Mouse (Mus musculus): ENCODE data around the gene Ncln. TPM values are rescaled to one million over a fixed set of nuclear protein-coding genes. Genes with fewer than 3 reads are reported as not detected.

Gene Ncln
- polyA plus RNA-seq, 1 experiment from 2014 or later, result 46.9 TPM

DNA sequence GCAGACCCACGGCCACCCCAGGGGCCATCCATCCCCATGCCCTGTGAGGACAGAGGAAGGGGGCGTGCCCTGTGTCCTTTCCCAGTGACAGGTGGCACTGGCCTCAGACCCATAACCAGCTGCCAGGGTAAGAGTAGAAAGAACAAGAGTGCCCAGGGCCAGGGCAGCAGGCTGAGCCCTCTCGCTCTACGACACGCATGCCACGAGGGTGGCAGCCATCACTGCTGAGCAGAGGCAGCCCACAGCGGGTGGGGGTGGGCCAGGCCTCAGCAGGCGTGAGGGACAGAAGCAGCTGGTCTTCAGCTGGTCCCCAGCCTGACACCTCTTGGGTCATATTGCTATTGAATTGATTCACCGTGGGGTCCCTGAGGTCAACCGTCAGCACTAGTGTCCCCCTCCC lies 9.7 kb downstream of the Ncln start:
- Histone ChIP-seq H3K9ac (ENCODE audit: low read depth, low read length) (no peak overlapping the region), H3K27ac (ENCODE audit: low read depth, low read length) (no peak overlapping the region), H3K27me3 (ENCODE audit: control insufficient read depth, insufficient read depth, low read length) (peaks cover 1% of the 10 kb centered on the region; the same call in 1 of the 2 replicates), H3K4me3 (ENCODE audit: low read depth, low read length) (no peak overlapping the region), H3K9me3 (ENCODE audit: control insufficient read depth, low read length) (no peaks in the 10 kb centered on the region), H3K4me1 (replicated peaks; ENCODE audit: control insufficient read depth, insufficient read depth, low read length) (no peaks in the 10 kb centered on the region; the same call in 1 of the 2 replicates), H3K4me2 (replicated peaks; ENCODE audit: low read depth, low read length) (no peak overlapping the region), H3K36me3 (ENCODE audit: control insufficient read depth, insufficient read depth, low read length) (peaks cover 14% of the 10 kb centered on the region)
- WGBS, result 75% methylated on average over 9 of the region's 10 CpGs
- ATAC-seq (ENCODE audit: low FRiP score) (no peak), DNase-seq (ENCODE audit: low spot score) (no peak)

DNA sequence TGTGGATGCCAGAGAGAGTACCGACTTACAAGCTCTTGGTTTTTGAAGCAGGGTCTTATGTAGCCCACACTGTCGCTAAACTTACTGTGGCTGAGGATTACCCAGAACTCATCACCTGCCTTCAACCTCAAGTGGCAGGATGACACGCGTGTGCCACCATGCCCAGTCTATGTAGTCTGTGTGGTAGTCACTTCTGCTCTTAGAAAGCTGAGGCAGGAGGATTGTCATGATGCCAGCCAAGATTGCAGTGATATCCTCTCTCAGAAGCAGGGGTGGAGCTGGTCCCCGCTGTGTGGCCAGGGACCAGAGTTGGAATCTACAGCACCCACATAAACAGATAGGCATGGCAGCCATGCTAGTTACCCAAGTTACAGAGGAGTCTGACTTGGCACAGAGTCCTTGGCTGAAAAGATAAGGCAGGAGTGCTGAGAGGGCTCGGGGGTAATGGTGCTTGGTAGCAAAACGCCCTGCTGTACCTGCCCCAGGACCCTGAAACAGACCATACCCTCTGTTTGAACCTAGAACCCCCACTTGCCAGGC lies 10.6 kb downstream of the Ncln start:
- Histone ChIP-seq H3K4me1 (replicated peaks; ENCODE audit: control insufficient read depth, insufficient read depth, low read length) (peaks cover under 1% of the 10 kb centered on the region), H3K27me3 (ENCODE audit: control insufficient read depth, insufficient read depth, low read length) (peaks cover 4% of the 10 kb centered on the region), H3K9ac (ENCODE audit: low read depth, low read length) (no peak overlapping the region), H3K36me3 (ENCODE audit: control insufficient read depth, insufficient read depth, low read length) (peaks cover 8% of the 10 kb centered on the region; the same call in 1 of the 2 replicates), H3K9me3 (ENCODE audit: control insufficient read depth, low read length) (no peaks in the 10 kb centered on the region), H3K4me2 (replicated peaks; ENCODE audit: low read depth, low read length) (no peak overlapping the region), H3K27ac (ENCODE audit: low read depth, low read length) (no peak overlapping the region), H3K4me3 (ENCODE audit: low read depth, low read length) (no peak overlapping the region)
- DNase-seq (ENCODE audit: low spot score) (no peak), ATAC-seq (ENCODE audit: low FRiP score) (no peak)
- 74% methylated on average over 7 of the region's 7 CpGs for WGBS

DNA sequence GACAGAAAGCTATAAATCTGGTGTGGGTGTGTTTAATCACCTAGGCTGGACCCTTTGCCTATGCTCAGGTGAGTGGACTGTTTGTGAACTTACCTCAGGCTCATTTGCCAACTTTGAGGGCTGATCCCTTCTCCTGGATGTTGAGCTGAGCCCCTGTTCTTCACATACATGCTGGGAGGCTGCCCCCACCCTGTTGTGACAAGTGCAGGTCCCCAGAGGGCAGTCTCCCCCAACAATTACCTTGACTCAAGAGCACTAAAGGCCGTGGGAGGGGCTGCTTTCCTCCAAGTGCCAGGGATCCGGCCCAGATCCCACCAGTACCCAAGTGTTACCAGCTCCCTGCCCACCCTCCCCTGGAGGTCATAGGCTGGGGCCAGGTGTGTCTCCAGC lies 11.1 kb downstream of the Ncln start:
- H3K27me3 ChIP-seq (ENCODE audit: control insufficient read depth, insufficient read depth, low read length), result peaks cover 4% of the 10 kb centered on the region
- DNase-seq (ENCODE audit: low spot score), result no peak
- 40% methylated on average over 2 of the region's 2 CpGs for WGBS
- no peak for ATAC-seq (ENCODE audit: low FRiP score)
- peaks cover 8% of the 10 kb centered on the region; the same call in 1 of the 2 replicates for H3K36me3 ChIP-seq (ENCODE audit: control insufficient read depth, insufficient read depth, low read length)
- peak overlapping the region; percentile 4; the same call in 1 of the 2 replicates for H3K27ac ChIP-seq (ENCODE audit: low read depth, low read length)
- H3K4me3 ChIP-seq (ENCODE audit: low read depth, low read length), result no peak overlapping the region
- peaks cover 4% of the 10 kb centered on the region for H3K4me1 ChIP-seq (replicated peaks; ENCODE audit: control insufficient read depth, insufficient read depth, low read length)
- H3K4me2 ChIP-seq (replicated peaks; ENCODE audit: low read depth, low read length), result no peak overlapping the region
- H3K9ac ChIP-seq (ENCODE audit: low read depth, low read length), result no peak overlapping the region
- H3K9me3 ChIP-seq (ENCODE audit: control insufficient read depth, low read length), result no peaks in the 10 kb centered on the region

DNA sequence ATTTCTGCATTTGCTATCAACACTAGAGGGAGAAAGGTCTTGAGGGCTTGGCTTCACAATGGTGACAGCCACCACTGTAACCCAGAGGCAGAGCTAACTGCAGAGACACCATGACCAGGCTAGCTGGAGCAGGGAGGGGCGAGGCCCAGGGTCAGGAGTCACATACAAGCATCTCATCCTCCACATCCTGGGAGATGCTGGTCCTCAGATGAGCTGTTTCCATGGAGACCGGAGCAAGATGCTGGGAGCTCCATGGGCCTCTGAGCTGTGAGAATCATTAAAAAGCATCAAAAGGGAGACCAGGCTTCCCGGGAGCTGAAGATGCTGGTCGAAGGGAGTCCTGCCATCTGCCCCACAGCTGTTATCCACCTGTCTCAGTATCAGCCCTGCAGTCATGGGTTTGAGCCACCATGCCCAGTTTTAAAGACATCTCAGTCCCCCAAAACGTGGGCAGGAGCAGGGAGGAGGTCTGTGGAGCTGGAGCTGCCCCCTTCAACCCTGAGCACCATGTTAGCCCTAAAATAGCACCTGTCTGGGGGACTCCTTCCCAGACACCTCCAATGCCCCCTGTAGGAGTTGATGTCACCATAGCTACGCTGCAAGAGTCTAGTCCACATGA lies 11.6 kb downstream of the Ncln start:
- DNase-seq (ENCODE audit: low spot score) (no peak), ATAC-seq (ENCODE audit: low FRiP score) (no peak)
- Histone ChIP-seq H3K27me3 (ENCODE audit: control insufficient read depth, insufficient read depth, low read length) (peaks cover 4% of the 10 kb centered on the region), H3K4me2 (replicated peaks; ENCODE audit: low read depth, low read length) (no peak overlapping the region), H3K27ac (ENCODE audit: low read depth, low read length) (peak overlapping the region; percentile 4; the same call in 1 of the 2 replicates), H3K4me1 (replicated peaks; ENCODE audit: control insufficient read depth, insufficient read depth, low read length) (peaks cover 4% of the 10 kb centered on the region), H3K9ac (ENCODE audit: low read depth, low read length) (no peak overlapping the region), H3K9me3 (ENCODE audit: control insufficient read depth, low read length) (no peaks in the 10 kb centered on the region), H3K36me3 (ENCODE audit: control insufficient read depth, insufficient read depth, low read length) (peaks cover 8% of the 10 kb centered on the region; the same call in 1 of the 2 replicates), H3K4me3 (ENCODE audit: low read depth, low read length) (no peak overlapping the region)
- 54% methylated on average over 6 of the region's 6 CpGs for WGBS

DNA sequence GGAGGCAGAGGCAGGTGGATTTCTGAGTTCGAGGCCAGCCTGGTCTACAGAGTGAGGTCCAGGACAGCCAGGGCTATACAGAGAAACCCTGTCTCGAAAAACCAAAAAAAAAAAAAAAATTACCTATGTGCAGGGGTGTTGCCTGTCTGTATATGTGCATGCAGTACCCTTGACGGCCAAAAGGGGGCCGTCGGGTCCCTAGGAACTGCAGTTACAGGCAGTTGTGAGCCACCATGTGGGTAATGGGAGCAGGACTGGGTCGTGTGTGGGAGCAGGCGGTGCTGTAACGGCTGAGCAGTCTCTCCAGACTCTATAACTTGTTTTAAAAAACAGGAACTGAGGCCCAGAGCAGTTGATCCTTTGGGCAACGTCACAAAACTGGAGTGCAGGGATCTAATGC lies 12.2 kb downstream of the Ncln start:
- Histone ChIP-seq H3K27me3 (ENCODE audit: control insufficient read depth, insufficient read depth, low read length) (peaks cover 4% of the 10 kb centered on the region), H3K4me3 (ENCODE audit: low read depth, low read length) (no peak overlapping the region), H3K36me3 (ENCODE audit: control insufficient read depth, insufficient read depth, low read length) (peaks cover 8% of the 10 kb centered on the region; the same call in 1 of the 2 replicates), H3K9me3 (ENCODE audit: control insufficient read depth, low read length) (no peaks in the 10 kb centered on the region), H3K4me2 (replicated peaks; ENCODE audit: low read depth, low read length) (no peak overlapping the region), H3K9ac (ENCODE audit: low read depth, low read length) (no peak overlapping the region), H3K27ac (ENCODE audit: low read depth, low read length) (no peak overlapping the region), H3K4me1 (replicated peaks; ENCODE audit: control insufficient read depth, insufficient read depth, low read length) (peaks cover 4% of the 10 kb centered on the region)
- peak; percentile 74 for DNase-seq (ENCODE audit: low spot score)
- ATAC-seq (ENCODE audit: low FRiP score), result no peak
- WGBS, result 15% methylated on average over 9 of the region's 9 CpGs

DNA sequence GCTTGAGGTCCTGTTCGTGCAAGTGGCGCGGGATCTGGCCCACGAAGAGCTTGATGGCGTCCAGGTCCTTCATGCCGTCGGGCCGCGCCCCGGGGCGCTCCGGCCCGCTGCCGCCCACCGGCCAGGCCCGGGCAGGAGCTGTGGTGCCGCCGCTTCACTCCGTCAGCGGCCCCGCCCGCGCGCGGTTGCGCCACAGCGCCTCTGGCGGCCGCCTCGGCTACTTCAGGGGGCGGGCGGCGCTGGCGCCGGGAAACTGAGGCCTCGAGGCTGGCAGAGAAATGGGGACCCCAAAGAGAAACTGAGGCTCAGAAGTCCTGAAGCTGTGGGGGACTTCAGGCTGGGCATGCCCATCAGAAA lies 13.7 kb downstream of the Ncln start, which contains the start of gene Celf5:
TSS of gene Celf5 (minus strand) at position 177 of the 357 bp plus-strand sequence.
- Histone ChIP-seq H3K9me3 (ENCODE audit: control insufficient read depth, low read length) (no peaks in the 10 kb centered on the region), H3K9ac (ENCODE audit: low read depth, low read length) (peak within 1 kb of the TSS; percentile 62), H3K27ac (ENCODE audit: low read depth, low read length) (no peak within 1 kb of the TSS), H3K27me3 (ENCODE audit: control insufficient read depth, insufficient read depth, low read length) (peaks cover 12% of the 10 kb centered on the region), H3K4me3 (ENCODE audit: low read depth, low read length) (peak within 1 kb of the TSS; percentile 44), H3K4me2 (replicated peaks; ENCODE audit: low read depth, low read length) (peak within 1 kb of the TSS; percentile 58), H3K36me3 (ENCODE audit: control insufficient read depth, insufficient read depth, low read length) (peaks cover 3% of the 10 kb centered on the region; the same call in 1 of the 2 replicates), H3K4me1 (replicated peaks; ENCODE audit: control insufficient read depth, insufficient read depth, low read length) (peaks cover 4% of the 10 kb centered on the region)
- DNase-seq (ENCODE audit: low spot score) (peak; percentile 85), ATAC-seq (ENCODE audit: low FRiP score) (peak; percentile 55)
- WGBS, result under 1% methylated on average over 35 of the region's 36 CpGs

DNA sequence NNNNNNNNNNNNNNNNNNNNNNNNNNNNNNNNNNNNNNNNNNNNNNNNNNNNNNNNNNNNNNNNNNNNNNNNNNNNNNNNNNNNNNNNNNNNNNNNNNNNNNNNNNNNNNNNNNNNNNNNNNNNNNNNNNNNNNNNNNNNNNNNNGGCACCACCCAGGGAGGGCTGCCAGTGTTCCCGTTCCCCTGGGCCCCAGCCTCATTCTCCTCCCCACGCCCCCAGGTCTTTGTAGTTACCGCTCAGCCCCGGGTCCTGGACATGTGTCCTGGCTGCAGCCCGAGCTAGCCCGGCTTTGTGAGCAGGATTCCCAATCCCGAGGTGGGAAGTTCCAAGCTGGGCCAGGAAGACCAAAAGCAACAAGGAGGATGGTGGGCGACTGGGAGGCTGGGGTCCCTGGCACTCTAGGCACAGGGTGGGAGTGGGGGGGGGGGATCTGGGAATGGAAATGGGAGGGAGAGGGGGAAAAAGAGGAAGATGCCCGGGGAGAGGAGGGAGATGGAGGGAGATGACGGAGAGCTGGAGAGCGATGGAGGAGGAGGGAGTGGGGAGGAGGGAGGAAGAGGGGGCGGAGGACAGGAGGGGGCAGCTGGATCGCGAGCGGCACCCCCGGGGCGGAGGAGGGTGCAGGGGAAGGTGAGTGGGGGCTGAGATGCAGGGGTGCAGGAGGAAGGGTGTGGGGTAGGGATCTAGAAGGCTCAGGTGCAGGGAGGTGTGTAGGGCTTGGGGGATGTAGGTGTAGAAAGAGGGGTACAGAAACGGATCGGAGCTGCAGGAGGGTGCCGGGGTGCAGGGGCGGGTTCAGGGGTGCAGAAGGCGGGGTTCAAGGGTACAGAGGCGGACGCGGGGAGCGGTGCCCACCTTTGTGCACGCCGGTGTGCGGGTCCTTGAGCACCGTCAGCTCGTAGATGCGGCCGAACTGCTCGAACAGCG lies 14.3 kb downstream of the Ncln start:
- peaks cover 4% of the 10 kb centered on the region for H3K4me1 ChIP-seq (replicated peaks; ENCODE audit: control insufficient read depth, insufficient read depth, low read length)
- H3K4me2 ChIP-seq (replicated peaks; ENCODE audit: low read depth, low read length), result peak overlapping the region; percentile 58
- H3K27ac ChIP-seq (ENCODE audit: low read depth, low read length), result no peak overlapping the region
- WGBS, result 6% methylated on average over 26 of the region's 35 CpGs
- no peaks in the 10 kb centered on the region for H3K9me3 ChIP-seq (ENCODE audit: control insufficient read depth, low read length)
- ATAC-seq (ENCODE audit: low FRiP score), result peak; percentile 42
- no peak for DNase-seq (ENCODE audit: low spot score)
- peak overlapping the region; percentile 44 for H3K4me3 ChIP-seq (ENCODE audit: low read depth, low read length)
- H3K27me3 ChIP-seq (ENCODE audit: control insufficient read depth, insufficient read depth, low read length), result peaks cover 15% of the 10 kb centered on the region
- no peaks in the 10 kb centered on the region for H3K36me3 ChIP-seq (ENCODE audit: control insufficient read depth, insufficient read depth, low read length)
- peak overlapping the region; percentile 62 for H3K9ac ChIP-seq (ENCODE audit: low read depth, low read length)

DNA sequence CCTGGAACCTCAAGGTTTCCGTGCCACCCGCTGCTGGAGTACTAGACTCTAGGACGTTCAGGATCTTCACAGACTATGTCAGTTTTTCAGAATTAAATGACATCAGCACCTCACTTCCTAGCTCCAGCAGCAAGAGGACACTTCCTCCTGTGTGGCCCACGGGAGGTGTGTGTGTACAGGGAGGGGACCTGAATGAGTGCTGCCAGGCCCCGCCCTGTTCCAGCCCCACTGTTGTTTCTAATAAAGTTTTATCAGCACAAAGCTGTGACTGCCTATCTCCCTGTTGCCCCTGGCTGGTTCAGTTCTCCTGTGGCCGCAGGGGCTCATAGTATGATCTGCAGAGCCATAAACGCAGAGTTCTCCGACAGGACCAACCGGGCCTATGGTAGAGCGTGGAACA lies 21.7 kb downstream of the Ncln start:
- Histone ChIP-seq H3K9me3 (ENCODE audit: control insufficient read depth, low read length) (no peaks in the 10 kb centered on the region), H3K4me1 (replicated peaks; ENCODE audit: control insufficient read depth, insufficient read depth, low read length) (peaks cover 3% of the 10 kb centered on the region; the same call in 1 of the 2 replicates), H3K9ac (ENCODE audit: low read depth, low read length) (no peak overlapping the region), H3K4me3 (ENCODE audit: low read depth, low read length) (no peak overlapping the region), H3K27me3 (ENCODE audit: control insufficient read depth, insufficient read depth, low read length) (peaks cover 25% of the 10 kb centered on the region), H3K27ac (ENCODE audit: low read depth, low read length) (no peak overlapping the region), H3K4me2 (replicated peaks; ENCODE audit: low read depth, low read length) (no peak overlapping the region), H3K36me3 (ENCODE audit: control insufficient read depth, insufficient read depth, low read length) (no peaks in the 10 kb centered on the region)
- ATAC-seq (ENCODE audit: low FRiP score), result no peak
- DNase-seq (ENCODE audit: low spot score), result no peak
- WGBS, result 85% methylated on average over 10 of the region's 10 CpGs
